Mouse (Mus musculus): ENCODE data around the gene Copg1. TPM values are rescaled to one million over a fixed set of nuclear protein-coding genes. Genes with fewer than 3 reads are reported as not detected.

Copg1 gene
- polyA plus RNA-seq, 1 experiment: 21.5 TPM

- H3K36me3 ChIP-seq (ENCODE audit: control insufficient read depth, insufficient read depth, low read length): no peaks in the 10 kb centered on the region
- H3K4me3 ChIP-seq (ENCODE audit: control insufficient read depth, low read depth, low read length): no peak overlapping the region
- H3K4me1 ChIP-seq (ENCODE audit: control insufficient read depth, insufficient read depth, low read length): no peaks in the 10 kb centered on the region
- no peaks in the 10 kb centered on the region for H3K27me3 ChIP-seq (ENCODE audit: control insufficient read depth, insufficient read depth, low read length)
- TF ChIP-seq CTCF (IDR thresholded peaks at IDR 0.05; ENCODE audit: control insufficient read depth, insufficient read depth, insufficient replicate concordance, low read depth, low read length) (no peak), POLR2A (IDR thresholded peaks at IDR 0.05; ENCODE audit: control insufficient read depth, low read depth, low read length) (no peak)
- no peak overlapping the region for H3K27ac ChIP-seq (ENCODE audit: control insufficient read depth, insufficient read depth, low read depth, low read length)
These were observed 20.4 kb upstream of the Copg1 start for GRCm38 (mm10) chr6:87867256-87867655.

GRCm38 (mm10) chr6:87868871-87869506 is 18.6 kb upstream of the Copg1 start:
- no peaks in the 10 kb centered on the region for H3K27me3 ChIP-seq (ENCODE audit: control insufficient read depth, insufficient read depth, low read length)
- no peaks in the 10 kb centered on the region for H3K36me3 ChIP-seq (ENCODE audit: control insufficient read depth, insufficient read depth, low read length)
- H3K27ac ChIP-seq (ENCODE audit: control insufficient read depth, insufficient read depth, low read depth, low read length): no peak overlapping the region
- TF ChIP-seq CTCF (IDR thresholded peaks at IDR 0.05; ENCODE audit: control insufficient read depth, insufficient read depth, insufficient replicate concordance, low read depth, low read length) (no peak), POLR2A (IDR thresholded peaks at IDR 0.05; ENCODE audit: control insufficient read depth, low read depth, low read length) (no peak)
- no peak overlapping the region for H3K4me3 ChIP-seq (ENCODE audit: control insufficient read depth, low read depth, low read length)
- no peaks in the 10 kb centered on the region for H3K4me1 ChIP-seq (ENCODE audit: control insufficient read depth, insufficient read depth, low read length)

- Histone ChIP-seq H3K27me3 (ENCODE audit: control insufficient read depth, insufficient read depth, low read length) (no peaks in the 10 kb centered on the region), H3K4me1 (ENCODE audit: control insufficient read depth, insufficient read depth, low read length) (no peaks in the 10 kb centered on the region), H3K36me3 (ENCODE audit: control insufficient read depth, insufficient read depth, low read length) (no peaks in the 10 kb centered on the region), H3K27ac (ENCODE audit: control insufficient read depth, insufficient read depth, low read depth, low read length) (no peak overlapping the region), H3K4me3 (ENCODE audit: control insufficient read depth, low read depth, low read length) (no peak overlapping the region)
- TF ChIP-seq CTCF (IDR thresholded peaks at IDR 0.05; ENCODE audit: control insufficient read depth, insufficient read depth, insufficient replicate concordance, low read depth, low read length) (no peak), POLR2A (IDR thresholded peaks at IDR 0.05; ENCODE audit: control insufficient read depth, low read depth, low read length) (no peak)
These were observed 17.2 kb upstream of the Copg1 start for GRCm38 (mm10) chr6:87870440-87870839.

DNA sequence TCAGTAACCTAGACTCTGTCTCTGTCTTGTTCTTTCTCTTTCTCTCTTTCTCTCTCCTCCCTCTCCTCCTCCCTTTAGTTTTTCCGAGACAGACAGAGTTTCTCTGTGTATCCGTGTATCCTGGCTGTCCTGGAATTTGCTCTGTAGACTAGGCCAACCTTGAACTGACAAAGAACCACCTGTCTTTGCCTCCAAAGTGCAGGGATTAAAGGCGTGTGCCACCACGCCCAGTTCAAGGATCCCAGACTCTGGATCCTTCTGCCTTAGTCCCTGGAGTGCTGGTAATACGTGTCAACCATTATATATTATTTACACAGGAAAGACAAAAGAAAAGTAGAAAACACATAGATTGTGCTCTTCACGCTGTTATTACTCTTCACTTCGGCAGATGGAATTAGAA is 16.4 kb upstream of the Copg1 start:
- peaks cover 3% of the 10 kb centered on the region; the same call in 1 of the 2 replicates for H3K4me1 ChIP-seq (ENCODE audit: control insufficient read depth, insufficient read depth, low read length)
- no peaks in the 10 kb centered on the region for H3K36me3 ChIP-seq (ENCODE audit: control insufficient read depth, insufficient read depth, low read length)
- no peak for TF ChIP-seq CTCF (IDR thresholded peaks at IDR 0.05; ENCODE audit: control insufficient read depth, insufficient read depth, insufficient replicate concordance, low read depth, low read length)
- H3K27ac ChIP-seq (ENCODE audit: control insufficient read depth, insufficient read depth, low read depth, low read length): no peak overlapping the region
- H3K4me3 ChIP-seq (ENCODE audit: control insufficient read depth, low read depth, low read length): no peak overlapping the region
- no peaks in the 10 kb centered on the region for H3K27me3 ChIP-seq (ENCODE audit: control insufficient read depth, insufficient read depth, low read length)

DNA sequence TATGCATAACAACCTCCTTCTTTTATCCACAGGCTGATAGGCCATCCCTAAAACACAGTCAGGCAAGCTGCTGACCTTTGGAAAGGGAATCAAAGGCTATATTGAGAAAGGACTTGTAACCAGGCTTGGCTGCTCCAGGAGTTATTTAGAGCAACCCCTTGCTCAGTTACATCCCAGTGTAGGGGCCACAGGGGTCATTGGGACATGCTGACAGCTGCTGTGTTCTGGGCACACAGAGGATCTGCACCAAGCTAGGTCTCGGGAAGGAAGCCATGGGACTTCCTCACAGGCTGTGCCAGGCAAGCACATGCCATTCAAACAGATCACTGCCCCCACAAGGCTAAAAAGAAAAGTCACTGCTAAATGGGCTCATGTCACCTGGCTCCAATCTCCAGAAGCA is 14.5 kb upstream of the Copg1 start:
- Histone ChIP-seq H3K36me3 (ENCODE audit: control insufficient read depth, insufficient read depth, low read length) (no peaks in the 10 kb centered on the region), H3K27ac (ENCODE audit: control insufficient read depth, insufficient read depth, low read depth, low read length) (no peak overlapping the region), H3K4me1 (ENCODE audit: control insufficient read depth, insufficient read depth, low read length) (peaks cover 4% of the 10 kb centered on the region; the same call in 1 of the 2 replicates), H3K27me3 (ENCODE audit: control insufficient read depth, insufficient read depth, low read length) (no peaks in the 10 kb centered on the region), H3K4me3 (ENCODE audit: control insufficient read depth, low read depth, low read length) (no peak overlapping the region)
- no peak for TF ChIP-seq CTCF (IDR thresholded peaks at IDR 0.05; ENCODE audit: control insufficient read depth, insufficient read depth, insufficient replicate concordance, low read depth, low read length)
- no peak for TF ChIP-seq POLR2A (IDR thresholded peaks at IDR 0.05; ENCODE audit: control insufficient read depth, low read depth, low read length)

- no peaks in the 10 kb centered on the region for H3K36me3 ChIP-seq (ENCODE audit: control insufficient read depth, insufficient read depth, low read length)
- no peak overlapping the region for H3K4me3 ChIP-seq (ENCODE audit: control insufficient read depth, low read depth, low read length)
- TF ChIP-seq POLR2A (IDR thresholded peaks at IDR 0.05; ENCODE audit: control insufficient read depth, low read depth, low read length): no peak
- TF ChIP-seq CTCF (IDR thresholded peaks at IDR 0.05; ENCODE audit: control insufficient read depth, insufficient read depth, insufficient replicate concordance, low read depth, low read length): no peak
- no peak overlapping the region for H3K27ac ChIP-seq (ENCODE audit: control insufficient read depth, insufficient read depth, low read depth, low read length)
- no peaks in the 10 kb centered on the region for H3K27me3 ChIP-seq (ENCODE audit: control insufficient read depth, insufficient read depth, low read length)
- peaks cover 4% of the 10 kb centered on the region; the same call in 1 of the 2 replicates for H3K4me1 ChIP-seq (ENCODE audit: control insufficient read depth, insufficient read depth, low read length)
These were observed 13.7 kb upstream of the Copg1 start for GRCm38 (mm10) chr6:87873963-87874362.

DNA sequence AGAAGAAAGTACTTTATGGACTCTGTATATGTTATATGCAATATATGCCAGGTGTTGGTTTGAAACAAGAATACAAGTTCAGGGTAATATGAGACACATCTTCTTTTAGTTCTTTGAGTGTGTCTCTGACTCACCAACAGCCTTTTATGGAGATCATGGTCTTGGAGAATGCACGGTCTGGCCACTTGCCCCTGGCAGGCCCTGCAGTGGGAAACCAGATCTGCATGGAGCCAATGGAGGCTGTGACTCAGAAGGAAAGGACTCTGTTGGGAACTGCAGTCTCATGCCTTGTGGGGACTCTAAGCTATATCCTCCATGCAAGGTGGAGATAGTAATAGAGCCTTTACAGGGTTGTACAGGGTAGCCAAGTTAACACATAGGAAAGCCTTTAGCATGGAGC is 12.5 kb upstream of the Copg1 start:
- Histone ChIP-seq H3K4me1 (ENCODE audit: control insufficient read depth, insufficient read depth, low read length) (peaks cover 4% of the 10 kb centered on the region; the same call in 1 of the 2 replicates), H3K27ac (ENCODE audit: control insufficient read depth, insufficient read depth, low read depth, low read length) (no peak overlapping the region), H3K36me3 (ENCODE audit: control insufficient read depth, insufficient read depth, low read length) (no peaks in the 10 kb centered on the region), H3K27me3 (ENCODE audit: control insufficient read depth, insufficient read depth, low read length) (no peaks in the 10 kb centered on the region), H3K4me3 (ENCODE audit: control insufficient read depth, low read depth, low read length) (no peak overlapping the region)
- TF ChIP-seq CTCF (IDR thresholded peaks at IDR 0.05; ENCODE audit: control insufficient read depth, insufficient read depth, insufficient replicate concordance, low read depth, low read length): no peak

- no peaks in the 10 kb centered on the region for H3K27me3 ChIP-seq (ENCODE audit: control insufficient read depth, insufficient read depth, low read length)
- no peak overlapping the region for H3K27ac ChIP-seq (ENCODE audit: control insufficient read depth, insufficient read depth, low read depth, low read length)
- no peaks in the 10 kb centered on the region for H3K36me3 ChIP-seq (ENCODE audit: control insufficient read depth, insufficient read depth, low read length)
- H3K4me3 ChIP-seq (ENCODE audit: control insufficient read depth, low read depth, low read length): no peak overlapping the region
- peaks cover 4% of the 10 kb centered on the region; the same call in 1 of the 2 replicates for H3K4me1 ChIP-seq (ENCODE audit: control insufficient read depth, insufficient read depth, low read length)
- TF ChIP-seq POLR2A (IDR thresholded peaks at IDR 0.05; ENCODE audit: control insufficient read depth, low read depth, low read length) (no peak), CTCF (IDR thresholded peaks at IDR 0.05; ENCODE audit: control insufficient read depth, insufficient read depth, insufficient replicate concordance, low read depth, low read length) (no peak)
These were observed 12.1 kb upstream of the Copg1 start for GRCm38 (mm10) chr6:87875562-87875961.

Measured in testis, adult 2 months (tissue).